ENCODE assay signal across 21 mouse cellular contexts in genomic region chr5:125402476-125402875, GRCm38 (mm10). TPM values are rescaled to one million over a fixed set of nuclear protein-coding genes. Genes with fewer than 3 reads are reported as not detected.
DNase-seq lines count a peak whose midpoint lies in the region; ATAC-seq and TF ChIP-seq lines count a peak whose summit lies in the region.
"Had no signal": no experiment of that assay in that cellular context is flagged by ENCODE, and none has a peak within 500 bp of the region (broad histone marks: within the 10 kb centered on the region; RNA-seq: fewer than 3 reads in every experiment).

No protein-coding gene starts in this region.

- H3K27ac ChIP-seq in kidney, embryonic 15.5 days: no peak overlapping the region
- H3K27ac ChIP-seq in liver, embryonic 14.5 days: no peak overlapping the region
- H3K27ac ChIP-seq: heart, embryonic 15.5 days had no signal

- no peak for TF ChIP-seq CTCF in E14TG2a.4 (conservative IDR thresholded peaks at IDR 0.05; ENCODE audit: low read length)
- TF ChIP-seq CTCF in liver, embryonic 14.5 days (IDR thresholded peaks at IDR 0.05; ENCODE audit: low read depth): no peak

- no peaks in the 10 kb centered on the region for H3K9me3 ChIP-seq in kidney, embryonic 15.5 days (replicated peaks)
- no peaks in the 10 kb centered on the region for H3K9me3 ChIP-seq in E14TG2a.4 (ENCODE audit: low read length)
- no peaks in the 10 kb centered on the region for H3K9me3 ChIP-seq in liver, embryonic 14.5 days (ENCODE audit: control insufficient read depth, low read length)
- H3K9me3 ChIP-seq: heart, embryonic 15.5 days had no signal

- no peaks in the 10 kb centered on the region for H3K27me3 ChIP-seq in kidney, embryonic 15.5 days
- peaks cover 5% of the 10 kb centered on the region for H3K27me3 ChIP-seq in E14TG2a.4 (ENCODE audit: insufficient read depth, low read length)
- peaks cover 9% of the 10 kb centered on the region for H3K27me3 ChIP-seq in liver, embryonic 14.5 days (ENCODE audit: control insufficient read depth, insufficient read depth, low read length)
- H3K27me3 ChIP-seq: heart, embryonic 15.5 days had no signal

- H3K9ac ChIP-seq in kidney, embryonic 15.5 days: no peak overlapping the region
- H3K9ac ChIP-seq in liver, embryonic 14.5 days (replicated peaks): no peak overlapping the region
- H3K9ac ChIP-seq: heart, embryonic 15.5 days had no signal

- H3K4me3 ChIP-seq in kidney, embryonic 15.5 days (replicated peaks): no peak overlapping the region; the same call in 1 of the 2 replicates
- peak overlapping the region; percentile 45 for H3K4me3 ChIP-seq in E14TG2a.4 (replicated peaks; ENCODE audit: low read length)
- H3K4me3 ChIP-seq in liver, embryonic 14.5 days (ENCODE audit: insufficient read depth in 1 of 2, low read depth in 2 of 2, low read length in 2 of 2): no peak overlapping the region
- H3K4me3 ChIP-seq: heart, embryonic 15.5 days had no signal

- intact Hi-C loops in heart, postnatal 25 days (cut with DNase I): no loop called here

- peaks cover 19% of the 10 kb centered on the region for H3K4me1 ChIP-seq in kidney, embryonic 15.5 days
- peaks cover 55% of the 10 kb centered on the region for H3K4me1 ChIP-seq in E14TG2a.4 (replicated peaks; ENCODE audit: low read depth, low read length)
- H3K4me1 ChIP-seq in liver, embryonic 14.5 days (replicated peaks; ENCODE audit: control insufficient read depth in 2 of 2, insufficient read depth in 2 of 2, low read length in 1 of 2): peaks cover 5 to 18% of the 10 kb centered on the region in 2 experiments

- WGBS in kidney, embryonic 15.5 days: 52% methylated on average over 10 of the region's 10 CpGs
- 53% methylated on average over 10 of the region's 10 CpGs for WGBS in liver, embryonic 14.5 days (ENCODE audit: insufficient replicate concordance)

- peak overlapping the region; percentile 25 for H3K4me2 ChIP-seq in kidney, embryonic 15.5 days
- peak overlapping the region; percentile 96; the same call in 1 of the 2 replicates for H3K4me2 ChIP-seq in liver, embryonic 14.5 days (ENCODE audit: low read depth)
- H3K4me2 ChIP-seq: heart, embryonic 15.5 days had no signal

- no peak for ATAC-seq in kidney, embryonic 15.5 days (replicated peaks; ENCODE audit: low FRiP score)
- ATAC-seq in liver, embryonic 14.5 days (ENCODE audit: insufficient read depth): no peak
- ATAC-seq in erythroid progenitor cell, adult 5-6 weeks (replicated peaks; ENCODE audit: low FRiP score, poor library complexity, severe bottlenecking): no peak
- ATAC-seq: forebrain, embryonic 14.5 days; inflammation-experienced regulatory T-cells, adult 6 months; midbrain, embryonic 16.5 days had no signal

- DNase-seq in kidney, adult 18-20 months: no peak
- peak; percentile 61 for DNase-seq in ZHBTc4 (ENCODE audit: low read depth, low spot score)
- DNase-seq in liver, embryonic 14.5 days (ENCODE audit: low read depth in 3 of 3, low spot score in 3 of 3): no peak
- no peak for DNase-seq in heart, postnatal 25 days (ENCODE audit: low spot score)
- DNase-seq: adrenal gland, postnatal 25 days; B cell, adult 2 months; cerebellum, adult 11-12 months; gastrocnemius, postnatal 25 days; lung, postnatal 10 days; right cerebral cortex, postnatal 14 days; spleen, adult 18-20 months; thymus, adult 2 months had no signal

- no peak for TF ChIP-seq EP300 in liver, embryonic 14.5 days (IDR thresholded peaks at IDR 0.05; ENCODE audit: low read depth)

- H3K36me3 ChIP-seq in kidney, embryonic 15.5 days: no peaks in the 10 kb centered on the region
- H3K36me3 ChIP-seq in E14TG2a.4 (ENCODE audit: insufficient read depth, low read length): no peaks in the 10 kb centered on the region
- no peaks in the 10 kb centered on the region for H3K36me3 ChIP-seq in liver, embryonic 14.5 days (replicated peaks; ENCODE audit: control insufficient read depth, insufficient read depth, low read depth)
- H3K36me3 ChIP-seq: heart, embryonic 15.5 days had no signal

RNA-seq across cellular contexts. Expression of gene Ubc, which starts 12.5 kb away (rescaled TPM):
- polyA plus RNA-seq in kidney, embryonic 15.5 days (2015; fragmentation: Nextera tagmentation; extraction: Ambion mirVana): 1,049 and 1,140 TPM in 2 replicates
- 155 and 221 TPM in 2 replicates for polyA plus RNA-seq in liver, embryonic 14.5 days (2012; rRNA removed)
- polyA plus RNA-seq in liver, embryonic 14.5 days (2014; fragmentation: Nextera tagmentation; extraction: Ambion mirVana): 313 and 374 TPM in 2 replicates
- 1,000 to 10,000 TPM in 1 of 2 experiments, 100 to 1,000 TPM in 1; 907 to 1,197 TPM for total RNA-seq in heart, postnatal 25 days (2021)
- 158 and 186 TPM in 2 replicates for total RNA-seq in erythroid progenitor cell, adult 5-6 weeks (2015; ENCODE audit: low replicate concordance)
- total RNA-seq in erythroid progenitor cell, adult 5-6 weeks (2017; ENCODE audit: low replicate concordance): 215 and 222 TPM in 2 replicates

RNA-seq across cellular contexts. Expression of gene Gm10382, which starts 13.4 kb away (rescaled TPM):
- polyA plus RNA-seq in kidney, embryonic 15.5 days (2015; fragmentation: Nextera tagmentation; extraction: Ambion mirVana): 0.31 and 0.49 TPM in 2 replicates
- 0.05 and 0.10 TPM in 2 replicates for polyA plus RNA-seq in liver, embryonic 14.5 days (2012; rRNA removed)
- polyA plus RNA-seq in liver, embryonic 14.5 days (2014; fragmentation: Nextera tagmentation; extraction: Ambion mirVana): not detected in 2 replicates
- under 1 TPM in 1 of 2 experiments, not detected in 1; 0.22 TPM for total RNA-seq in heart, postnatal 25 days (2021)
- total RNA-seq in erythroid progenitor cell, adult 5-6 weeks (2015; ENCODE audit: low replicate concordance): not detected in 2 replicates
- total RNA-seq in erythroid progenitor cell, adult 5-6 weeks (2017; ENCODE audit: low replicate concordance): not detected in 2 replicates
- total RNA-seq: adrenal gland, postnatal 25 days; gastrocnemius, postnatal 25 days; heart, adult 8-10 months had no signal
- polyA plus RNA-seq: large intestine, adult 2 months had no signal

RNA-seq across cellular contexts. Expression of gene Dhx37, which starts 31.4 kb away (rescaled TPM):
- 13.3 and 15.6 TPM in 2 replicates for polyA plus RNA-seq in kidney, embryonic 15.5 days (2015; fragmentation: Nextera tagmentation; extraction: Ambion mirVana)
- 5.5 and 8.1 TPM in 2 replicates for polyA plus RNA-seq in liver, embryonic 14.5 days (2012; rRNA removed)
- polyA plus RNA-seq in liver, embryonic 14.5 days (2014; fragmentation: Nextera tagmentation; extraction: Ambion mirVana): 2.0 and 2.2 TPM in 2 replicates
- total RNA-seq in heart, postnatal 25 days (2021): 10 to 100 TPM; 10.2 to 10.6 TPM
- 3.2 and 5.0 TPM in 2 replicates for total RNA-seq in erythroid progenitor cell, adult 5-6 weeks (2015; ENCODE audit: low replicate concordance)
- total RNA-seq in erythroid progenitor cell, adult 5-6 weeks (2017; ENCODE audit: low replicate concordance): 3.6 and 15.9 TPM in 2 replicates

RNA-seq across cellular contexts. Expression of gene Bri3bp, which starts 38.9 kb away (rescaled TPM):
- polyA plus RNA-seq in kidney, embryonic 15.5 days (2015; fragmentation: Nextera tagmentation; extraction: Ambion mirVana): 41.5 and 42.0 TPM in 2 replicates
- polyA plus RNA-seq in liver, embryonic 14.5 days (2012; rRNA removed): 3.7 and 4.9 TPM in 2 replicates
- polyA plus RNA-seq in liver, embryonic 14.5 days (2014; fragmentation: Nextera tagmentation; extraction: Ambion mirVana): 16.4 and 21.1 TPM in 2 replicates
- 10 to 100 TPM; 49.0 to 57.6 TPM for total RNA-seq in heart, postnatal 25 days (2021)
- 5.4 and 10.5 TPM in 2 replicates for total RNA-seq in erythroid progenitor cell, adult 5-6 weeks (2015; ENCODE audit: low replicate concordance)
- total RNA-seq in erythroid progenitor cell, adult 5-6 weeks (2017; ENCODE audit: low replicate concordance): 2.0 and 2.4 TPM in 2 replicates

Comparison
In these comparisons a context has a peak if more than half of its experiments do, and no peak if none do; other contexts are left out.
1. RNA of gene Ubc, which starts 12.5 kb away (total RNA-seq): 907 to 1,197 TPM in heart, postnatal 25 days; 158 to 222 TPM in erythroid progenitor cell, adult 5-6 weeks; every median in the first group is over 4 times any median in the second.